ENCODE assay signal across 8 mouse cellular contexts in the genomic region with DNA sequence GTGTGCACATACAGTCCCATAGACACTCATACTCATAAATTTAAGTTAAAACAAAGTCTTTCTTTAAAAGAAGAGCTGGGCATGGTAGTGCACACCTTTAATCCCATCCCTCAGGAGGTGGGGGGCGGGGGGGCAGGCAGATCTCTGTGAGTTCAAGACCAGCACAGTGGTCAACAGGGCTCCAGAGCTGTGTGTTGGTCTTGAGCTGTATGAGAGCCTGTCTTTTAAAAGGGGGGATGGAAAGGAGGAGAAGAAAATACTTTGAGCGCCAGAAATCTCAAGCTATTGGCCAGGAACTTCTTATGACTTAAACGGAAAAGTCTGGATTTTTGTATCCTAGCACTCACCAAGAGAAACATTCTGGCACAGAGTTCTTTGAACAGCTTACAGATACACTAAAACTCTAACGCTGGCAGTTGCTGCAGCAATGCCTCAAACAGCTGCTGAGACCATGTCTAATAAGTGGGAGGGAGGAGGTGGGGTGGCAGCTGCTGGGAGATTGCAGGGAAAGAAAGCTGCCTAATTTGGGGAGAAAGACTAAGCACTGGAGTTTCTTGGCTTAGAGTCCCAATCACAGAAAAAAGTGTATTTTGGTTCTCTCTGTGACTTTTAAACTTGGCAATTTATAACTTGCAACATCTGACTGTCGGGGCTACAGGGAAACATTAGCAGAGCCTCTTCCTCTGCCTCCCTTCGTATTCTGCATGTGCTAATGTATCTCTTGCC.
DNase-seq lines count a peak whose midpoint lies in the region; ATAC-seq and TF ChIP-seq lines count a peak whose summit lies in the region.

No protein-coding gene starts in this region.

- peak; percentile 82 for ATAC-seq in limb, embryonic 13.5 days (ENCODE audit: low FRiP score, low read depth)

- H3K36me3 ChIP-seq in limb, embryonic 13.5 days: no peaks in the 10 kb centered on the region

- no peak for TF ChIP-seq CTCF in cerebellum, adult 2 months (IDR thresholded peaks at IDR 0.05; ENCODE audit: borderline replicate concordance, insufficient read depth, low read depth, low read length)

- peak; percentile 44 for DNase-seq in gastrocnemius, postnatal 14 days
- no peak for DNase-seq in gastrocnemius, postnatal 10 days
- DNase-seq in embryo, embryonic 10 days (ENCODE audit: low spot score): peak; percentile 25
- peak; percentile 50 to 59 for DNase-seq in heart, postnatal 10 days
- DNase-seq in adrenal gland, adult 18-20 months (ENCODE audit: low spot score in 2 of 2): no peak
- no peak for DNase-seq in kidney, adult 11 months
- DNase-seq in cerebellum, adult 2 months: no peak

- H3K4me1 ChIP-seq in limb, embryonic 13.5 days: peaks cover 14% of the 10 kb centered on the region
- peaks cover 15% of the 10 kb centered on the region for H3K4me1 ChIP-seq in cerebellum, adult 2 months (ENCODE audit: control insufficient read depth, insufficient read depth, low read length)

- no peaks in the 10 kb centered on the region for H3K9me3 ChIP-seq in limb, embryonic 13.5 days

- no peak overlapping the region for H3K4me3 ChIP-seq in limb, embryonic 13.5 days
- no peak overlapping the region for H3K4me3 ChIP-seq in cerebellum, adult 2 months (replicated peaks; ENCODE audit: insufficient read depth, low read depth, low read length)

- intact Hi-C loops in gastrocnemius, postnatal 14 days (cut with DNase I; ENCODE audit: low total_unique reads): loop anchor here (5.0 kb wide), 2 partner anchors 103 to 198 kb away; no protein-coding TSS in a partner anchor
- intact Hi-C loops in heart, postnatal 10 days (cut with DNase I): no loop called here

- H3K27me3 ChIP-seq in limb, embryonic 13.5 days: no peaks in the 10 kb centered on the region
- no peaks in the 10 kb centered on the region for H3K27me3 ChIP-seq in cerebellum, adult 2 months (ENCODE audit: control insufficient read depth, insufficient read depth, low read length)

- no peak overlapping the region for H3K4me2 ChIP-seq in limb, embryonic 13.5 days (replicated peaks)

- H3K27ac ChIP-seq in limb, embryonic 13.5 days: peak overlapping the region; percentile 58
- no peak overlapping the region for H3K27ac ChIP-seq in cerebellum, adult 2 months (ENCODE audit: insufficient read depth, low read length)

- no peak for TF ChIP-seq POLR2A in cerebellum, adult 2 months (IDR thresholded peaks at IDR 0.05; ENCODE audit: borderline replicate concordance, insufficient read depth, low read length)

- H3K9ac ChIP-seq in limb, embryonic 13.5 days: no peak overlapping the region

- 36% methylated on average over 6 of the region's 6 CpGs for WGBS in limb, embryonic 13.5 days
- WGBS in cerebellum, adult 2 months: 45% methylated on average over 6 of the region's 6 CpGs

Comparison
In these comparisons a context has a peak if more than half of its experiments do, and no peak if none do; other contexts are left out.
1. DNase-seq: peak in gastrocnemius, postnatal 14 days (single experiment), embryo, embryonic 10 days (single experiment) and heart, postnatal 10 days (2 of 2); none in gastrocnemius, postnatal 10 days (single experiment), adrenal gland, adult 18-20 months (0 of 2), kidney, adult 11 months (single experiment) and cerebellum, adult 2 months (0 of 2).